Mouse (Mus musculus) embryonic fibroblast, embryonic 13.5 days (primary cell): ENCODE results near the gene Lin7c.

Experiments
- CTCF ChIP-seq: IDR thresholded peaks from 2 replicates; pipeline ENCODE4 v1.5.1; 2011; ENCODE audit warnings: mild to moderate bottlenecking, control low read depth, low read length, moderate library complexity, borderline replicate concordance; ENCODE audit not compliant: insufficient read depth
- POLR2A ChIP-seq: IDR thresholded peaks from 2 replicates; pipeline ENCODE4 v1.6.1; 2011; ENCODE audit warnings: low read depth, mild to moderate bottlenecking, control low read depth, low read length, moderate library complexity

DNA sequence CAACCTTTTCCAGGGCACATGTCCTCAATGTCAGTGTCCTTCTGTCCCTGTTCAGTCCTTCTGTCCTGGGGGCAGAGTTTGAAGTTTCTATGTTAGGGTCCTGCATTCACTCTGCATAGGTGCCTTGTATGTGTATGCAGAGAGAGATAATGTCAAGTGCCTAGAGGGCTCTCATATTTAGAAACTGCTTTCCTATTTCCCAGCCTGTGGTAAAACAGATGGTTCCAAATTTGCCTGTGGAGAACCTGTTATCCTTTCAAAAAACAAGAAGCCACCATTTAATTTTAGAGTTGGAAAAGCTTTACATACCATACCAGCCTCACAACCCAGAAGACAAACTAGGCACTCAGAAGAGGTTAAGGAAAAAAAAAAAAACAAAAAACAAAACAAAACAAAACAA lies 58.9 kb downstream of the Lin7c start:
- no peak for TF ChIP-seq CTCF
- TF ChIP-seq POLR2A = no peak
